Mouse (Mus musculus): ENCODE measurements around the gene Dmkn.
A peak's percentile ranks its signal among the peaks of the same experiment; 100 is the strongest.

- 0 out of 2 replicates have a peak, but pooled peaks have one; percentile 33 for TF ChIP-seq CTCF (IDR thresholded peaks at IDR 0.05; ENCODE audit: insufficient read depth, low read depth, low read length)
- TF ChIP-seq POLR2A (IDR thresholded peaks at IDR 0.05; ENCODE audit: insufficient read depth, low read depth, low read length) = no peak
Observed at GRCm38 (mm10) chr7:30781792-30782191, 18.2 kb downstream of the Dmkn start.

All from olfactory bulb, adult 2 months (tissue).